Mouse (Mus musculus): ENCODE measurements at regions not wholly inside any gene's neighbourhood (a gene's known extent, or its start where the extent isn't known, plus 50 kb on each side); places are given as distances from the start of the nearest gene placed in this dataset.

GRCm38 (mm10) chr12:106732108-106732857 lies 722.3 kb downstream of the Vrk1 start:
- DNase-seq (ENCODE audit: extremely low spot score in 1 of 2, low spot score in 2 of 2) = no peak
- intact Hi-C loops (cut with DNase I) = no loop called here

DNA sequence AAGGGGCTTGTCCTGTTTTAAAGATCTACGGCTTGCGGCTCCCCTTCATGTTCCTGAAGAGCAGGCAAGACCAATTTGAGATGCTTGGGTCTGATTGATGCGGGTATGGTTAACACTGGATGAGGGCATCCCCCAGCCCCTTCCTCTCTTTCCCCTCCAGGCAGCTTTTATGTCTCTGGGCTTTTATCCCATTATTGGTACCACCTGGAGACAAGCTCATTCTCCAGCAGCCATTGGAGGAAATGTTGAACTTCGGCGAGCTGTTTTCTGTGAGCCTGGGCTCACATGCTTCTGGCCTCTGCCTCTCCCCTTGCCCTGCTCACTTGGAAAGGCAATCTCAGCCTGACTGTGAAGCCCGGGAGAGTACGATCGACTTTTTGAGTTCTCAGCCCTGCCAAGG lies 738.7 kb downstream of the Vrk1 start:
- intact Hi-C loops (cut with DNase I) = no loop called here
- no peak for DNase-seq (ENCODE audit: extremely low spot score in 1 of 2, low spot score in 2 of 2)

GRCm38 (mm10) chr12:106763552-106763951 lies 724.9 kb upstream of the 3110018I06Rik start:
- intact Hi-C loops (cut with DNase I) = no loop called here
- no peak for DNase-seq (ENCODE audit: extremely low spot score in 1 of 2, low spot score in 2 of 2)

GRCm38 (mm10) chr12:106764516-106764915 lies 723.9 kb upstream of the 3110018I06Rik start:
- DNase-seq (ENCODE audit: extremely low spot score in 1 of 2, low spot score in 2 of 2) = no peak
- intact Hi-C loops (cut with DNase I) = no loop called here

- DNase-seq (ENCODE audit: extremely low spot score in 1 of 2, low spot score in 2 of 2) = no peak
- intact Hi-C loops (cut with DNase I) = no loop called here
These were observed 714.9 kb upstream of the 3110018I06Rik start for GRCm38 (mm10) chr12:106773536-106773935.

- intact Hi-C loops (cut with DNase I) = no loop called here
- no peak for DNase-seq (ENCODE audit: extremely low spot score in 1 of 2, low spot score in 2 of 2)
These were observed 691.8 kb upstream of the 3110018I06Rik start for GRCm38 (mm10) chr12:106796596-106796995.

- no peak for DNase-seq (ENCODE audit: extremely low spot score in 1 of 2, low spot score in 2 of 2)
- intact Hi-C loops (cut with DNase I) = no loop called here
These were observed 668.7 kb upstream of the 3110018I06Rik start for GRCm38 (mm10) chr12:106819736-106820135.

DNA sequence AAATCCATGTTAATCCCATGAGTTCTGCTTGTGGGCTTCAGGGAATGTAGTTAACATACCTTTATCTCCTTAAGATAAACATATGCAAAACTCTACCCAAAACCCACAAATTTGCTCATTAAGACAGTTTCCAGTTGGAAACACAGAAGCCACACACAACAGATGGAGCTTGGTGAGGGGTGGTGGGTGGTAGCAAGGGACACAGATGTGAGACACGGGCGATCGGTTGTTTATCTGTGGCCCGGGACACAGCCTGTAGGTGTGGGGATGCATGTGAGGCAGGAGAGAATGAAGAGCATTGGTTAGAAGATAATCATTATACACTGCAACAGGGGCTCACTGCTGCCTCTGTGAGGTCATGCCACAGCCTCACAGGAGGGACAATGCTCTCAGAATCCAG lies 666.1 kb upstream of the 3110018I06Rik start:
- no peak for DNase-seq (ENCODE audit: extremely low spot score in 1 of 2, low spot score in 2 of 2)

DNA sequence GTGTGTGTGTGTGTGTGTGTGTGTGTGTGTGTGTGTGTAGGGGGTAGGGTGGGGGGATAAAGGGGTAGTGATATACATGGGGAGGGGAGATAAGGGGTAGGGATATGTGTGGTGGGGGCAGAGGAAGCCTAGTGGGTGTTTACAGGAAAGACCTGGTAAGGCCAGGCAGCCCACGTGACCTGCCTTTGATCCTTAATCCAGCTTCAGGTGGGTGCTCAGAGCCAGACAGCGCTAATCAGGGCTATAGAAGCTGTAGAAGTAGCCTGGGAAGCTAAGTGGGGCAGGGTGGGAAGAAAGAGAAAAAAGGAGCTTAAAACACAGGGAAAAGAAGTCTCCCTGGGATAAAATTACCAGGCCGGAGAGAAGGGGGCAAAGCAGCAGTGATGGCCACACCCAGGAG lies 659.9 kb upstream of the 3110018I06Rik start:
- intact Hi-C loops (cut with DNase I) = no loop called here
- DNase-seq (ENCODE audit: extremely low spot score in 1 of 2, low spot score in 2 of 2) = no peak

More for the DNA sequence above, 666.1 kb upstream of the 3110018I06Rik start:
- intact Hi-C loops (cut with DNase I) = no loop called here

- DNase-seq (ENCODE audit: extremely low spot score in 1 of 2, low spot score in 2 of 2) = no peak
These were observed 659.1 kb upstream of the 3110018I06Rik start for GRCm38 (mm10) chr12:106829323-106829722.

GRCm38 (mm10) chr12:106835241-106835640 lies 653.2 kb upstream of the 3110018I06Rik start:
- no peak for DNase-seq (ENCODE audit: extremely low spot score in 1 of 2, low spot score in 2 of 2)
- intact Hi-C loops (cut with DNase I) = no loop called here

More at GRCm38 (mm10) chr12:106829323-106829722, 659.1 kb upstream of the 3110018I06Rik start:
- intact Hi-C loops (cut with DNase I) = no loop called here

- intact Hi-C loops (cut with DNase I) = no loop called here
- DNase-seq (ENCODE audit: extremely low spot score in 1 of 2, low spot score in 2 of 2) = no peak
These were observed 648.8 kb upstream of the 3110018I06Rik start for GRCm38 (mm10) chr12:106839618-106840017.

- intact Hi-C loops (cut with DNase I) = no loop called here
- DNase-seq (ENCODE audit: extremely low spot score in 1 of 2, low spot score in 2 of 2) = no peak
These were observed 648.2 kb upstream of the 3110018I06Rik start for GRCm38 (mm10) chr12:106840150-106840651.

DNA sequence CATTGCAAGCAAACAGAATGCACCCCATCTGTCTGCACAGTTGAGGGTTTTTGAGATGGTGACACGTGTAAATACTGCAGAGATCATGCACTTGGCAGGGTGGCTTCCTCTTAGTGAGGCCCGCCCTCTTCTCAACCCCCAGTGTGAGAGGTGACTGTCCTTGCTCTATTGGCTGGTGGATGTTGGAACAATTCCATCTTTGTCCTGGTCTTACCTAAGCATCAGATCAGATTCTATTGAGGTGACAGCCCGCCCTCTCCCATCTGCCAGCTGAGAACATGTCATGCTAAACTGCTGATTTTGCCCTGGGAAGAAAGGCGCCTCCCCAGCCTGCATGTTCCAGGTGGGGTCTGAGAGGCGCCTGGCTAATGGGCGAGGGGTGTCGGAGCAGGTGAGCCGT lies 646.4 kb upstream of the 3110018I06Rik start:
- intact Hi-C loops (cut with DNase I) = no loop called here
- no peak for DNase-seq (ENCODE audit: extremely low spot score in 1 of 2, low spot score in 2 of 2)

DNA sequence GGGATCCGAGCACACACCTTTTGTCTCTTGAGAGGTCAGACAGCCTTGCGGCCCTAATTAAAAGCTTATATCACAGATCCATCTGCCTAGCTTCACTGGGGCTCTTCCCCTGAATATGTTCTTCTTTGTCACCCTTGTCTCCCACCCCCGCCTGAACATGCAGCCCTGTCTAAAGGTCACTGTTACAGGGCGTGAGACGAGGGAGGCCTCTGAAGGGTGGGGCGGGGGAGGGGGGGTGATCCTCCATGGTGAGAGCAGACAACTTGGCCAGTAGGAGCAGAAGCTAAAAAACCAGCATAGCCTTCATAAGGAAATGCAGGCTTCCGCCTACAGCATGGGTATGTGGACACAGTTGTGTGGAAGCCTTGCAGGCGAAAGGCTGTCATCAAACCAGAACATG lies 646.0 kb upstream of the 3110018I06Rik start:
- intact Hi-C loops (cut with DNase I) = no loop called here
- DNase-seq (ENCODE audit: extremely low spot score in 1 of 2, low spot score in 2 of 2) = no peak

- intact Hi-C loops (cut with DNase I) = no loop called here
- no peak for DNase-seq (ENCODE audit: extremely low spot score in 1 of 2, low spot score in 2 of 2)
These were observed 636.8 kb upstream of the 3110018I06Rik start for GRCm38 (mm10) chr12:106851666-106852065.

DNA sequence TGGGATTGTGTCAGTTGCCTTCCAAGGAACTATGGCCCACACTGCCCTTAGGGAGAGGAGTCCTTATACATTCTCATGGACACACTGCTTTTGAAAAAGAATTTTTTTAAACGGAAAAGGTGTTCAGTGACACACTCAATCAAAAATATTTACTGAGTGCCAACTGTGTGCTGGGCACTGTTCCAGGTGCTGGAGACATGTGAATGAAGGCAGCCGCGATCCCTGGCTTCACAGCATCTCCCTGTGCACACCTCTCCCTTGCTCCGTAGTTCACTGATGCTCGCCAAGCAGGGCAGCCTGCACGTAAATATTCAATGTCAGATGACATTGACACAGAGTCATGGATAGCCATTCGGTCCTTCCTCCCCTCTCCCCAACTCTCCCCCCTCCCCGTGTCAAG lies 635.7 kb upstream of the 3110018I06Rik start:
- intact Hi-C loops (cut with DNase I) = no loop called here
- DNase-seq (ENCODE audit: extremely low spot score in 1 of 2, low spot score in 2 of 2) = no peak

GRCm38 (mm10) chr12:106853711-106854240 lies 634.7 kb upstream of the 3110018I06Rik start:
- intact Hi-C loops (cut with DNase I) = no loop called here
- no peak for DNase-seq (ENCODE audit: extremely low spot score in 1 of 2, low spot score in 2 of 2)

DNA sequence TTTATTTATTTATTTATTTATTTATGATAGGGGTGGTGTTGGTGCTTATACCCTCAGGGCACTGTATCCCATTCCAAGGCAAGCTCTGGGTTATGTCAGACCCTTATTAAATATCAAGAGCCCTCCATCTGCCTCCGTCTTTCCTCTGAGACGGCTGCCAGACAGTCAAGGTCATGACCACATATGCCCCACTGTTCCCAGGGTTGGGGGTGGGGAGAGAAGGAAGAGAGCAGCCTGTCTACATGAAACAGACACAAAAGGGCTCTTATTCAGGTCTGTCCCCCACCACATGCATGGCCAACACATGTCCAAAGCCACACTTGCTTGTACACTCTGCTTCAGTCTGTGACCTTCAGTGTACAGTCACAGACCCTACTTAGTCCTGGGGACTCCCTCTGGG lies 632.9 kb upstream of the 3110018I06Rik start:
- intact Hi-C loops (cut with DNase I) = no loop called here
- DNase-seq (ENCODE audit: extremely low spot score in 1 of 2, low spot score in 2 of 2) = no peak

DNA sequence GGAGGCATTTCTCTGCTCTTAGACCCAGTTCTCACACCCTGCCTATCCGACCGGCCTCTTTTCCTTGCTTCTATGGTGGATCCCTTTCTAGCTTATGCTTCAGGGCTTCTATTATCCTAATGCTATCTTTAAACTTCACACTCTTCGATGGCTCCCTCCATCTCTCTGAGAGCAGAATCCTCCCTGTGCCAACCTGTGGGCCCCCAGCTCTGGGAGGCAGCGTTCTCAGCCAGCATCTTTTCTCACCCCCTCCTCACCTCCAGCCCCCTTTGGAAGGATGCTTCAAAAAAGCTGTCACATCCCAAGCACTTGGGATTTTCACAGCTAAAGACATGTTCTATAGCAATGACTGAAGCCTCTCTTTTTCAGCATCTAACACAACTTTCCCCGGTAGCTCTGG lies 626.8 kb upstream of the 3110018I06Rik start:
- DNase-seq (ENCODE audit: extremely low spot score in 1 of 2, low spot score in 2 of 2) = peak in 1 of 2 experiments; percentile 16
- intact Hi-C loops (cut with DNase I) = no loop called here
